Mouse (Mus musculus): Measurements from ENCODE around the gene Recql. TPM values are rescaled to one million over a fixed set of nuclear protein-coding genes. Genes with fewer than 3 reads are reported as not detected.

Recql gene
- total RNA-seq (2012; rRNA removed) (39.1 and 39.9 TPM in 2 replicates), polyA plus RNA-seq (2012; ENCODE audit: insufficient read depth in 1 of 2, insufficient read length in 2 of 2, low read depth in 1 of 2, low replicate concordance in 2 of 2, missing spikeins in 1 of 2) (10 to 100 TPM in 1 of 2 experiments, not detected in 1; 48.4 TPM)

DNA sequence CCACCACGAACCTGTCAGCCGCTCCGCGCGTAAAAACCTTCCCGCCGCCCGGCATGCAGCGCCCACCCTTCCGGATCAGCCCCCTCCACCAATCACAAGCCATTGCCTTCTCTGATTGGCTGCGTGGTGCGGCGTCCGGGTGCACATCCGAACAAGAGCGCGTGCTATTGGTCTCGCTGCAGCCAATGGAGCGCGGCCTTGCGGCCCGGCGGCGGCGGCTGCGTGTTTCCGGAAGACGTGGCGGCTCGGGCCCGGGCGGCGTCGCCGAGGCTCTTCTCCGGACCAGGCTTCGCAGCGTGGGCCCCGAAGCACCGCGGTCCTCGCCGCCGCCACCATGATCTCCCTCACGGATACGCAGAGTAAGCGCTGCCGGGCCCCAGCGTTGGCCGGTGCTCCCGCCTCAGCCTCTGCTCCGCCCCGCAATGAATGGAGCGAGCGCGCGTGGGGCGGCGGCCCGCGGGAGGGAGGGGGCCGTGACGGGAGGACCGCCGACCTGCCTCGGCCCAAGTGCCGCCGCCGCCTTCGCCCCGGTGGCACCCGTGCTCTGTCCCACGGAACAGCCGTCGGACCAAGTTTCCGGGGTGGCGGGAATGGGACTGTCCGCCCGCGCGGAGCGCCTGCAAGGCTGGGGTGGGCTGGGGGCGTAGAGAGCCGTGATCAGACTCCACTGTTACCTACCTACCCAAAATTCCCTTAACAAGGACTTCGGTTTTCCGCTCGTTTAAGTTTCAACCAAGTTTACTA is at the start of gene Recql, which contains the start of gene Golt1b:
TSS of gene Recql (minus strand) at position 77 of the 744 bp plus-strand sequence.
TSS of gene Golt1b (plus strand) at position 211 of the 744 bp plus-strand sequence.
- H3K36me3 ChIP-seq (ENCODE audit: control insufficient read depth in 1 of 2, insufficient read depth in 2 of 2, low read length in 2 of 2), result peaks cover 0 to 39% of the 10 kb centered on the region in 2 experiments; a peak in 2 of 4 replicates
- no peaks in the 10 kb centered on the region for H3K27me3 ChIP-seq (ENCODE audit: control insufficient read depth in 1 of 2, insufficient read depth in 2 of 2, low read length in 2 of 2)
- peak within 1 kb of the TSS; percentile 92 for H3K9ac ChIP-seq (ENCODE audit: control insufficient read depth, low read depth, low read length, poor library complexity, severe bottlenecking)
- H3K4me1 ChIP-seq (ENCODE audit: control insufficient read depth in 1 of 2, insufficient read depth in 2 of 2, low read length in 2 of 2), result peaks cover 12 to 27% of the 10 kb centered on the region in 2 experiments
- H3K79me2 ChIP-seq (ENCODE audit: control insufficient read depth, insufficient read depth, low read length, poor library complexity), result peaks cover 61% of the 10 kb centered on the region
- H3K27ac ChIP-seq (ENCODE audit: control insufficient read depth, low read depth, low read length), result peak within 1 kb of the TSS; percentile 96
- TF ChIP-seq CTCF (IDR thresholded peaks at IDR 0.05 in 2 of 3, conservative IDR thresholded peaks at IDR 0.05 in 1 of 3; ENCODE audit: control insufficient read depth in 1 of 3, insufficient read depth in 1 of 3, low read depth in 2 of 3, low read length in 3 of 3, poor library complexity in 1 of 3, severe bottlenecking in 1 of 3) (no peak), RAD21 (IDR thresholded peaks at IDR 0.05; ENCODE audit: low read depth, low read length) (no peak), HCFC1 (IDR thresholded peaks at IDR 0.05; ENCODE audit: low read depth, low read length) (peak; percentile 88), E2F4 (IDR thresholded peaks at IDR 0.05; ENCODE audit: borderline replicate concordance, low read depth, low read length) (peak; percentile 88; the same call in 1 of the 2 replicates), CHD2 (IDR thresholded peaks at IDR 0.05; ENCODE audit: low read length) (peak; percentile 83), ZC3H11A (IDR thresholded peaks at IDR 0.05; ENCODE audit: low read depth, low read length) (no peak), TCF12 (IDR thresholded peaks at IDR 0.05; ENCODE audit: low read depth, low read length) (no peak; the same call in 1 of the 2 replicates), ETS1 (IDR thresholded peaks at IDR 0.05; ENCODE audit: low read depth, low read length) (no peak; the same call in 1 of the 2 replicates), USF1 (IDR thresholded peaks at IDR 0.05; ENCODE audit: low read depth, low read length) (no peak), GABPA (IDR thresholded peaks at IDR 0.05; ENCODE audit: low read depth, low read length) (no peak), POLR2A (IDR thresholded peaks at IDR 0.05; ENCODE audit: control insufficient read depth in 1 of 2, insufficient read depth in 1 of 2, low read depth in 1 of 2, low read length in 2 of 2, poor library complexity in 1 of 2) (peak; percentile 18 to 79; a peak in 3 of 4 replicates), ZMIZ1 (IDR thresholded peaks at IDR 0.05; ENCODE audit: low read depth, low read length) (peak; percentile 73; the same call in 1 of the 2 replicates), TAL1 (IDR thresholded peaks at IDR 0.05; ENCODE audit: low read length) (no peak), CHD1 (IDR thresholded peaks at IDR 0.05; ENCODE audit: low read depth, low read length) (0 out of 2 replicates have a peak, but pooled peaks have one; percentile 23), GATA1 (IDR thresholded peaks at IDR 0.05; ENCODE audit: low read depth, low read length) (no peak), MEF2A (IDR thresholded peaks at IDR 0.05; ENCODE audit: extremely low read depth, insufficient replicate concordance, low read depth, low read length, poor library complexity, severe bottlenecking) (no peak), NRF1 (IDR thresholded peaks at IDR 0.05; ENCODE audit: insufficient read depth, low read depth, low read length, poor library complexity, severe bottlenecking) (peak; percentile 28; the same call in 1 of the 2 replicates), RCOR1 (IDR thresholded peaks at IDR 0.05; ENCODE audit: low read depth, low read length) (no peak), TBP (IDR thresholded peaks at IDR 0.05; ENCODE audit: low read depth, low read length) (peak; percentile 62), MAZ (IDR thresholded peaks at IDR 0.05; ENCODE audit: low read depth, low read length) (peak; percentile 57; the same call in 1 of the 2 replicates), MXI1 (IDR thresholded peaks at IDR 0.05; ENCODE audit: low read depth, low read length) (peak; percentile 76), MAX (IDR thresholded peaks at IDR 0.05; ENCODE audit: low read length) (peak; percentile 88), NELFE (IDR thresholded peaks at IDR 0.05; ENCODE audit: low read depth, low read length) (peak; percentile 80), SIN3A (IDR thresholded peaks at IDR 0.05; ENCODE audit: low read length) (peak; percentile 90), JUND (IDR thresholded peaks at IDR 0.05; ENCODE audit: low read depth, low read length) (no peak), ELF1 (IDR thresholded peaks at IDR 0.05; ENCODE audit: low read depth, low read length) (peak; percentile 97), USF2 (IDR thresholded peaks at IDR 0.05; ENCODE audit: borderline replicate concordance in 1 of 2, insufficient read depth in 1 of 2, low read depth in 1 of 2, low read length in 2 of 2) (no peak), UBTF (IDR thresholded peaks at IDR 0.05; ENCODE audit: borderline replicate concordance, insufficient read depth, low read depth, low read length) (no peak), POLR2AphosphoS2 (IDR thresholded peaks at IDR 0.05; ENCODE audit: low read length) (peak; percentile 23; the same call in 1 of the 2 replicates), KAT2A (conservative IDR thresholded peaks at IDR 0.05; ENCODE audit: low read depth, low read length) (peak; percentile 83)
- H3K4me3 ChIP-seq (ENCODE audit: control insufficient read depth in 1 of 2, insufficient read depth in 1 of 2, low read depth in 2 of 2, low read length in 2 of 2), result peak within 1 kb of the TSS; percentile 78 to 93
- DNase-seq (ENCODE audit: low read depth, low spot score), result peak; percentile 97
- H3K9me3 ChIP-seq (replicated peaks; ENCODE audit: insufficient read depth, low read length), result no peaks in the 10 kb centered on the region

Data from MEL (cell line).